Mouse (Mus musculus): ENCODE measurements around the gene Ctdnep1.

GRCm38 (mm10) chr11:69937385-69937784 is 43.6 kb upstream of the Ctdnep1 start:
- no peak for TF ChIP-seq CTCF (IDR thresholded peaks at IDR 0.05; ENCODE audit: extremely low read depth, insufficient read depth, low read length)
- TF ChIP-seq POLR2A (IDR thresholded peaks at IDR 0.05; ENCODE audit: extremely low read depth, insufficient read depth, low read length) = no peak

Data from cortical plate, adult 2 months (tissue).